Mouse (Mus musculus) testis, adult 2 months (tissue): ENCODE data around the gene Pyroxd1.

Source experiments
- CTCF ChIP-seq: fragments of 200-500 bp; IDR thresholded peaks from 2 replicates; pipeline ENCODE4 v1.5.1; 2012; ENCODE audit warnings: low read depth, mild to moderate bottlenecking, inconsistent platforms, low read length, moderate library complexity; ENCODE audit not compliant: control insufficient read depth, insufficient read depth, insufficient replicate concordance
- POLR2A ChIP-seq: fragments of 200-500 bp; IDR thresholded peaks from 2 replicates; pipeline ENCODE4 v1.6.1; 2012; ENCODE audit warnings: low read depth, mild to moderate bottlenecking, inconsistent platforms, low read length, moderate library complexity; ENCODE audit not compliant: control insufficient read depth

- TF ChIP-seq POLR2A (no peak), CTCF (no peak)
Measured at GRCm38 (mm10) chr6:142392312-142392711, 46.9 kb downstream of the Pyroxd1 start.
